Mouse (Mus musculus) midbrain, embryonic 13.5 days (tissue): ENCODE data around the gene Gm45716. TPM values are rescaled to one million over a fixed set of nuclear protein-coding genes. Genes with fewer than 3 reads are reported as not detected.

Experiments used
- ATAC-seq: fragments of 200-750 bp; cut with Nextera tagmentation; 2 replicates; pipeline ENCODE4 v1.8.0; 2017; ENCODE audit warnings: mild to moderate bottlenecking, moderate TSS enrichment, moderate library complexity
- H3K27ac ChIP-seq: fragments of 300-500 bp; sonication (generic); 2 replicates; pipeline ENCODE4 v1.5.1; 2015; ENCODE audit warnings: inconsistent platforms, mild to moderate bottlenecking, moderate library complexity
- H3K27me3 ChIP-seq: fragments of 300-500 bp; sonication (generic); 2 replicates; pipeline ENCODE4 v1.6.1; 2015; ENCODE audit warnings: mild to moderate bottlenecking, inconsistent platforms
- H3K36me3 ChIP-seq: fragments of 300-500 bp; sonication (generic); 2 replicates; pipeline ENCODE4 v1.6.1; 2015; ENCODE audit warnings: mild to moderate bottlenecking, inconsistent platforms
- H3K4me1 ChIP-seq: fragments of 300-500 bp; sonication (generic); replicated peaks from 2 replicates; pipeline ENCODE4 v1.6.1; 2015; ENCODE audit warnings: inconsistent platforms
- H3K4me2 ChIP-seq: fragments of 300-500 bp; sonication (generic); replicated peaks from 2 replicates; pipeline ENCODE4 v1.6.1; 2015; ENCODE audit warnings: moderate library complexity, mild to moderate bottlenecking, inconsistent platforms
- H3K4me3 ChIP-seq: fragments of 300-500 bp; sonication (generic); replicated peaks from 2 replicates; pipeline ENCODE4 v1.5.1; 2015; ENCODE audit warnings: mild to moderate bottlenecking, inconsistent platforms
- H3K9ac ChIP-seq: fragments of 300-500 bp; sonication (generic); replicated peaks from 2 replicates; pipeline ENCODE4 v1.6.1; 2015; ENCODE audit warnings: mild to moderate bottlenecking, inconsistent platforms
- H3K9me3 ChIP-seq: fragments of 300-500 bp; sonication (generic); 2 replicates; pipeline ENCODE4 v1.6.1; 2016; ENCODE audit warnings: mild to moderate bottlenecking, inconsistent platforms
- WGBS: fragments of 180-500 bp; shearing (Covaris S2); methylation state at CpG from one replicate; pipeline ENCODE4 v1.1.7; 2015; 5-methylcytosine and 5-hydroxymethylcytosine counted together
- polyA plus RNA-seq: library from polyadenylated mRNA; unstranded; fragments of >200 nt; fragmentation: Nextera tagmentation; extraction: Ambion mirVana; gene quantifications from 2 replicates; pipeline ENCODE4 v1.2.1, GENCODE M21; 2015

Gene Gm45716
- polyA plus RNA-seq, 1 experiment from 2014 or later = 25.4 TPM

DNA sequence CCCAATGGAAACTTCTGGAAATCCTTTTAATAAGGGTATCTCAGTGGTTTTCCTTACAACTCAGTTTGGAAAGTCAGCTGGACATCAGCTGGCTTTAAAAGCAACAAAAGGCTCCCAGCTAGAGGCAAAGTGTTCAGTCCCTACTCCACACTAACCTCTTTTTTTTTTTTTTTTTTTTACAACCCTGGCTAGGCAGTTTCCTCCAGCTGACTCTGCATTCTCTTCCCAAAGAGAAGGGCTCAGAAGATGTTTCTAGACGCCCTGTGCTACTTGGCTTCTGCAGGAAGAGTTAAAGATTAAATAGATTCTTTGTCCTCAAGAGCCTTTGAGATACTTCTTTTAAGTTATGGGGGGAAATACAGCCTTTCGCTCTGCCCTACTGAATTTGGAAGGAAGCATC, 33.3 kb downstream of the Gm45716 start:
- no peak overlapping the region for H3K4me3 ChIP-seq
- H3K9me3 ChIP-seq = no peaks in the 10 kb centered on the region
- WGBS = 43% methylated on average over 2 of the region's 2 CpGs
- no peak for ATAC-seq
- H3K9ac ChIP-seq = no peak overlapping the region
- no peaks in the 10 kb centered on the region for H3K27me3 ChIP-seq
- H3K4me1 ChIP-seq = no peaks in the 10 kb centered on the region
- H3K36me3 ChIP-seq = no peaks in the 10 kb centered on the region
- H3K4me2 ChIP-seq = no peak overlapping the region
- no peak overlapping the region for H3K27ac ChIP-seq

DNA sequence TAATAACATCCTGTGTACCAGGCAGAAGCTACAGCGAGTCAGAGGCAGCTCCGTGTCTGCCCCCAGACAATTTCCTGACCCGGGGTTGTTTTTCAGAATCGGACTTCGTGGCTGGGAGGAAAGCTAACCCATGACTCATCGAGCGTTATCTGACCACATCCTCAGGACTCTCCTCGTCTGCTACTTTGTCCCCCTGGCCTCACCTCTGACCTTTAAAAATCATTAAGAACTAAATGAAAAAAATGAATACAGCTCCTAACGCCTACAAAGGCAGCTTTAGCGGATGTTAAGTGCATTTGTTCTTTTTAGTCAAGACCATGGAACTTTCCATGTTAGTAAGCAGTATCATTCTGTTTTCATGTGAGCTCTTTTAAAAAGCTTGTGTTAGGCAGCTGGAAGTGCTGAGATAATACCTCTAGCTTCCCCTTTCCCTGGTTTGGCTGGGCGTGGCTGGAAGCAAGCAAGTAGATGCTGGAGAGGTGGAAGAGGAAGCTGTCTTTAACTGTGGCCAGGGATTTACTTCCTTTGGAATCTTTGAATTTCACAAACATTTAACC, 37.5 kb downstream of the Gm45716 start:
- WGBS = 81% methylated on average over 11 of the region's 11 CpGs
- Histone ChIP-seq H3K36me3 (no peaks in the 10 kb centered on the region), H3K27me3 (no peaks in the 10 kb centered on the region), H3K4me3 (no peak overlapping the region), H3K4me2 (no peak overlapping the region), H3K9me3 (no peaks in the 10 kb centered on the region), H3K4me1 (peaks cover 8% of the 10 kb centered on the region), H3K27ac (no peak overlapping the region), H3K9ac (no peak overlapping the region)
- no peak for ATAC-seq

DNA sequence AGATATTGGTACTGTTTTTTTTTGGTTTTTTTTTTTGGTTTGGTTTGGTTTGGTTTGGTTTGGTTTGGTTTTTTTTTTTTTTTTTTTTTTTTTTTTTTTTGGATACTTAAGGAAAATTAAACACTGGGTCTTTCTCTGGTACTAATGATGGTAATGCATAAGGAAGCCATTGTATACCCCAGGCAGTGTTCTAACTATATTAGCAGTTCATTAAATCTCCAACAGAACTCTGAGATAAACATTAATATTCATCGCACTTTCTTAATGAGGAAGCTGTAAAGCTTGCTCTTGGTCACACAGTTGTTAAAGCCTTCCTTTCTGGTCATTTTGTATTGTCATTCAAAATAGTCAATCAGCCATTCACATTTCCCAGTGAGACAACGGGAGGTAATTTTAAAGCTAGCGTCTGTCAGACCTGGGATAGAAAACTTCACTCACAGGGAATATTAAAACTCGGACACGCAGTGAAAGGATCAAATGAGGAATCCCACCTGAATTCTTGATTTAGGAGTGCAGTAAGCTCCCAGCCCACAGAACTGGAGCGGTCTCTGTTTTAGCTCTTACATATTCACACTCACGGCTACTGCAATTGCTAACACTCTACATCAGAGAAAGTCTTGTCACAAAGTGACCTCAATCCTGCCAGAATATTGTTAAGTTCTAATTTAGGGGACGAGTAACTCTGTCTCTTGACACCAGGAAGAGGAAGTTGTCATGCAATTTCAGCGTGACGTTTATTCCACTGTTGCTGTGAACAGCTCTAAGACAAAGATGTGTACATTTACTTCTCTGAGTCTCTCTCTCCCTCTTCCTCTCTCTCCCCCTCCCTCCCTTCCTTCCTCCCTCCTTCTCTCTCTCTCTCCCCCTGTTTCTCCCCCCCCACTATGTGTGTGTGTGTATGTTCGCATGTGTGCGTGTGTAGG, 39.8 kb downstream of the Gm45716 start:
- 45% methylated on average over 12 of the region's 12 CpGs for WGBS

DNA sequence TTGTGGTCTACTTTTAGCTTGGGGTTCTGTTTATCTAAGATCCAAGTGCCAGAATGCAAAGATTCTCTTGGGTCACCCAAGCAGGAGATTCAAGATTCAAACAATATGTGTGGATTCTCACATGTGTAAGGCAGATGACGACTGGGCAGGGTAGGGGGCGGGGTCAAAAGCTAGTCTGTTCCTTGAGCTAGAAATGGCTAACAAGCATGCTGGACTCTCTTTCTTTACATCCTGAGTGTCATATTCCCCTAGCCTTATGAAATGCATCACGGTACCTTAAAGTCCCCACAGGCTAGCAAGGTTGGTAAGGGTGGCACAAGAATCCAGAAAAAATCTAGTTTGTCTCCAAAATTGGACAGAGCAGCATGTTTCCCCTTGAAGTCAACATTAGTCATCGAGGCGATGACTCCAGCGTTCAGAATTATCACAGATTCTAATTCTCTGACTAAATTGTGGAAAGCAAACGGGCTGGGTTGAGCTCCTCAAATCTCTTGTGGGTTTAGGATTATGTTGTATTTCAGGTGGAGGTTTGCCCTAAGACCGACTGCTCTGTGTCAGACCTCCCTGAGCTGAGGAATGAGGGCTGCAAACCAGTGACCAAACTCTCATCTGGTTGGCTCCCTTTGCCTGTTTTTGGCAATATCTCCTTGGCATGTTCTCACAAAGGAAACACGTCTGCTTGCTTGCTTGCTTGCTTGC, 40.9 kb downstream of the Gm45716 start:
- no peaks in the 10 kb centered on the region for H3K36me3 ChIP-seq
- WGBS = 87% methylated on average over 9 of the region's 9 CpGs
- ATAC-seq = no peak
- H3K27me3 ChIP-seq = no peaks in the 10 kb centered on the region
- no peak overlapping the region for H3K4me2 ChIP-seq
- no peak overlapping the region for H3K27ac ChIP-seq
- no peaks in the 10 kb centered on the region for H3K9me3 ChIP-seq
- H3K9ac ChIP-seq = no peak overlapping the region
- no peak overlapping the region for H3K4me3 ChIP-seq
- H3K4me1 ChIP-seq = peaks cover 8% of the 10 kb centered on the region

More for the DNA sequence above, 39.8 kb downstream of the Gm45716 start:
- Histone ChIP-seq H3K27ac (no peak overlapping the region), H3K4me1 (peaks cover 8% of the 10 kb centered on the region), H3K9me3 (no peaks in the 10 kb centered on the region), H3K9ac (no peak overlapping the region), H3K27me3 (no peaks in the 10 kb centered on the region), H3K4me3 (no peak overlapping the region), H3K4me2 (no peak overlapping the region), H3K36me3 (no peaks in the 10 kb centered on the region)
- ATAC-seq = 0 out of 2 replicates have a peak, but pooled peaks have one; percentile 27

DNA sequence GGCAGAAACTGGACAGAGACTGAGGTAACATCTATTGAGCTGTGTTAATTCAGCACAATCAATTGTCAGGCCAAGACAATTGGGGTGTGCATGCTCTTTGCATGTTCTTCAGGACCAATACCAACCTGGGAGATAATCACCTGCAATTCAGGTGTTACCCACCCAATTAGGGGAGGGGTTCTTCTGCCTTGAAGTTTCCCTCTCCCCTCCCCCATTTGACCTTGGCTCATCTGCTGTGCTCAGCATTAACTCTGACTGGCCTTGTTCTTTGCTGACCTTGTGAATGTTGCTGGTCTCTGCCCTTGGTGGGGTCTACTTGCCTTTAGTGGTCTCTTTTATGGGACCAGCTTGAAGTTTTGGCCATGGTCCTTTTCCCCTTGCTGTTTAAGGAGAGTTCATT, 42.3 kb downstream of the Gm45716 start:
- Histone ChIP-seq H3K9ac (no peak overlapping the region), H3K36me3 (no peaks in the 10 kb centered on the region), H3K4me3 (no peak overlapping the region), H3K27me3 (no peaks in the 10 kb centered on the region), H3K4me2 (no peak overlapping the region), H3K4me1 (peaks cover 8% of the 10 kb centered on the region), H3K9me3 (no peaks in the 10 kb centered on the region), H3K27ac (no peak overlapping the region)
- no peak for ATAC-seq

DNA sequence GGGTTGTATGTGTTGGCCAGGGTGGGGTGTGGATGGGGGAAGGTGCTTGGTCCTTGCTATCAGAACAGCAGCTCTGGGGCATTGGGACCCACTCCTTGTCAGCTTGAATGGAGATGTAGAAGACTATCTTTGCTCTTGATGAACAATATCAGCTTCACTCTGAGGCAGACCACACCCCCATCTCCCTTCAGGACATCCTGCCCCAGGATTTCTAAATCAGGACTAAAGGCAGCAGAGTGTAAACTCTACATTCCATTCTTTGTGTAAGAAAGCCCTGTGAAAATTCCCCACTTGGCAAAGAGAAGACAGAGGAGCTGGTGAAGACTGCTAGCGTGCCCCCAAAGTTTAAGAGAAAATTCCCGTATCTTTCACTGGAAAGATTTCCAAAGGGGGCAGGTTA, 43.2 kb downstream of the Gm45716 start:
- Histone ChIP-seq H3K36me3 (no peaks in the 10 kb centered on the region), H3K9ac (no peak overlapping the region), H3K27ac (no peak overlapping the region), H3K4me1 (peaks cover 8% of the 10 kb centered on the region), H3K4me3 (no peak overlapping the region), H3K4me2 (no peak overlapping the region), H3K27me3 (no peaks in the 10 kb centered on the region), H3K9me3 (no peaks in the 10 kb centered on the region)
- ATAC-seq = no peak
- 67% methylated on average over 2 of the region's 2 CpGs for WGBS

DNA sequence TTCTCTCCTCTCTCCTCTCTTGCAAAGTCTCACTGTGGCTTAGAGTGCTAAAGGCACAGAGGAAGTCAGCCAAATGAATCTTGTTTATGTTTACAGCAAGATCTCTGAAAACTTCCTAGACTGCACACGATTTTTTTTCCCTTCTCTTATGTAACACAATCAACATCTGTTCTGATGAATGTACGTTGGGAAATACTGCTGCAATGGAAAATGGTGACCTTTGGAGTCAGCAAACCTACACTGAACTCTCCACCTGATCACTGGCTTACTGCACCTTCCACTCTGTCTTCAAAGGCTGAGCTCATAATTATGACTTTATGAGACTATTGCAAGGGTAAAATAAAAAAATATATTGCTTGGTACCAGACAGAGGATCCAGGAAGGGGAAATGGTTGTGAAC, 44.1 kb downstream of the Gm45716 start:
- ATAC-seq = no peak
- H3K4me3 ChIP-seq = no peak overlapping the region
- WGBS = 84% methylated on average over 2 of the region's 2 CpGs

DNA sequence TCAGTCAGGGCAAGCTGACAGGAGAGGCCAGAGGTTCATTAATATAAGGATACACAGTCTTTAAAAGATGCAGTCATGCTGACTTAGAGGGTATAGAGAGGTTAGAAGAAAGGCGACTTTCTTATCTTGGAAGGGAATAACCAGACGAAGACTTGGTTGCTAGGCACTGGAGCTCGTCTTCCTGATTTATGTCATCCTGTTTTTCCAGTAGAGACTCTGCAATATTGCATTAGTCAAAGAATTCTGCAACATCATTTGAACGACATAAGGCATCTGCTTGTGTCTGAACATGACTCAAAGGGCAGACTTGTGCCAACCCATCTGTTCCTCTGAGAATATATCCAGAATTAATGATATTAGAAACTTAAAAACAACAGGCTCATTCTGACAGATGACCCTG, 45.2 kb downstream of the Gm45716 start:
- Histone ChIP-seq H3K9ac (no peak overlapping the region), H3K4me3 (no peak overlapping the region), H3K36me3 (no peaks in the 10 kb centered on the region), H3K27me3 (no peaks in the 10 kb centered on the region), H3K27ac (no peak overlapping the region), H3K4me1 (peaks cover 5% of the 10 kb centered on the region), H3K4me2 (no peak overlapping the region), H3K9me3 (no peaks in the 10 kb centered on the region)
- 65% methylated on average over 4 of the region's 4 CpGs for WGBS
- no peak for ATAC-seq

More for the DNA sequence above, 44.1 kb downstream of the Gm45716 start:
- Histone ChIP-seq H3K27ac (no peak overlapping the region), H3K27me3 (no peaks in the 10 kb centered on the region), H3K9me3 (no peaks in the 10 kb centered on the region), H3K4me1 (peaks cover 8% of the 10 kb centered on the region), H3K36me3 (no peaks in the 10 kb centered on the region), H3K9ac (no peak overlapping the region), H3K4me2 (no peak overlapping the region)

DNA sequence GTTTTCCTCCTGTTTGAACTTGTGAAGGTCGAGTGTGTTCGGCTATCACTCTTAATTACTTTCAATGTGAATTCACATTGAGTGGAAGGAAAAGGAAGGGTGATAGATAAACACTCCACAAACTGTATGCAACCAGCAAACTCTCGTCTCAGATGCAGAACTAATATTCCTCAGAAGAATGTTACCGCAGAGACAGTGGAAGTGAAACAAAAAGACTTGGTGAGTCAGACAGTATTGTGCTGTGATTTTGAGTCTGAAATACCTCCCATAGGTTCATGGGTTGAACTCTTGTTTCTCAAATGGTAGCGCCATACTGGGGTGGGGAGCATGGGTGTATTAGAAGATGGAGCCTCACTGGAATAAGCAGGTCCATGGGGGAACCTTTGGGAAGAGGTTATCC, 47.7 kb downstream of the Gm45716 start:
- no peaks in the 10 kb centered on the region for H3K36me3 ChIP-seq
- H3K4me2 ChIP-seq = no peak overlapping the region
- no peaks in the 10 kb centered on the region for H3K27me3 ChIP-seq
- no peak for ATAC-seq
- peaks cover 6% of the 10 kb centered on the region for H3K4me1 ChIP-seq
- H3K9ac ChIP-seq = no peak overlapping the region
- H3K9me3 ChIP-seq = no peaks in the 10 kb centered on the region
- no peak overlapping the region for H3K4me3 ChIP-seq
- no peak overlapping the region for H3K27ac ChIP-seq
- 90% methylated on average over 5 of the region's 5 CpGs for WGBS

DNA sequence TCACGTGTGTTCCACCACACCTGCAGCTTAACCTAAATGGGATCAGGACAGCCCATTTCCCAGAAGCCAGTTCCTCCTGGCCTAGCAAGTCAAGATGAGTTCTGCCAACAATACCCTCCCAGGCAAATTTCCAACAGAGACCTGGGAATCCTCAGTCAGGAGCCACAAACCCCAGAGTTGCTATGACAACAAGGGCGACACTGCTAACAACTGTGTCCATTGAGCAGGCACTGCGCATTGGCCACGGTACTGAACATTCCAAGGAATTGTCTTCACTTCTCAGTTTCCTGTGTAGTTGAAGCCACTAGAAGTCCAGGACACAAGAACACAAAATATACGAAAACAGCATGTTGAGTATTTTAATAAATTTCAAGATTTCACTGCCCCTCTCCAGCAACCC, 50.1 kb downstream of the Gm45716 start:
- H3K27me3 ChIP-seq = no peaks in the 10 kb centered on the region
- H3K9me3 ChIP-seq = no peaks in the 10 kb centered on the region
- no peak for ATAC-seq
- no peak overlapping the region for H3K4me2 ChIP-seq
- no peak overlapping the region for H3K27ac ChIP-seq
- H3K4me3 ChIP-seq = no peak overlapping the region
- H3K36me3 ChIP-seq = no peaks in the 10 kb centered on the region
- 45% methylated on average over 5 of the region's 5 CpGs for WGBS
- peaks cover 6% of the 10 kb centered on the region; the same call in 1 of the 2 replicates for H3K4me1 ChIP-seq
- H3K9ac ChIP-seq = no peak overlapping the region

DNA sequence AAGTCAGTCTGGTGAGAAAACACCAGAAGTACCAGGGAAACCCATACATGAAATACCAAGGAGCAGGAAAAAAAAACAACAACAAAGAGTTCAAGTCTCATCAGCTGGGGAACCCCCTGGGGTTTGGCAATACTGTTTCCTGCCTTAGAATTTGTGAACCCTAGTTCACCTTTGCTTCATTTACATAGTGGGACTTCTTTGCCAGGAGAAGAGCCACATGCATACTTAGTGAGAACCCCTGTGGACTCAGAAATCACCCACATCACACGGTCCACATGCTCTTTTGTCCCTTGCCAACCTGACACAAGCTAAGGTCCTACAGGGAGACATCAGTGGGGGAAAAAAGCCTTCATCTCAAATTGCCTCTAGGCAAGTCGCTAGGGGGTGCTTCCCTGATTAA, 51.2 kb downstream of the Gm45716 start:
- Histone ChIP-seq H3K36me3 (no peaks in the 10 kb centered on the region), H3K9me3 (no peaks in the 10 kb centered on the region), H3K27ac (no peak overlapping the region), H3K4me3 (no peak overlapping the region), H3K9ac (no peak overlapping the region), H3K27me3 (no peaks in the 10 kb centered on the region), H3K4me2 (no peak overlapping the region), H3K4me1 (peaks cover 6% of the 10 kb centered on the region; the same call in 1 of the 2 replicates)
- no peak for ATAC-seq
- 22% methylated on average over 2 of the region's 2 CpGs for WGBS

DNA sequence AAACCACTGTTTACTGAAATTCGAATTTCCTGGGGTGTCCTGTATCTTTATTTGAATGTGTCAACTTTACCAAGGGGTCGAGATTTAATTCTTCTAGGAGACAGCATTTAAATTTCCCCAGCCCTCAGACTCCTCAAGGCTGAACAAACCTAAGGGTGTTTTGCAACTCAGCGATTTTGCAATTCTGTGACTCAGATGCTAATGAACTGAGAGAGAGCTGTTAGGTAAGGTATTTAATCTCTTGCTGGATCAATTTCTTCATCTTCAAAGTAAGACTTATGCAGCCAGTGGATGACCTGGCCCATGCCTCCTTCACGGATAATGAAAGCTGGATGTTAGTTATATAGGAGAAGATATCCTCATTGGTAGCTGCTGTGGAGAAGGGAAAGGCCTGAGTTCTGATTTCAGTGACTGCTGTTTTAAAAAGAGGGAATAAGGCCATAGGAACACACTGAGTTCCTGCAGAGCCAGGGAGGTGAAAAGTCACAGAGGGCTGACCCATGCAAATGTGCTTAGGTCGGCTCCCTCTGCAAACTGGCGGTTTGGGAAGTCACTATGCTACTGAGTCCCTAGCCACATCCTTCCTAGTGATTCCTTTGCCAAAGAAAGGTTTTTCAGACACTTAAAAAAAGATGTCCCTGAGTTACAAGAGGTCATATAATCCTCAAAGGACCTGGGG, 53.3 kb downstream of the Gm45716 start:
- Histone ChIP-seq H3K9ac (no peak overlapping the region), H3K9me3 (no peaks in the 10 kb centered on the region), H3K27me3 (no peaks in the 10 kb centered on the region), H3K4me2 (no peak overlapping the region), H3K27ac (no peak overlapping the region), H3K4me1 (peaks cover 6% of the 10 kb centered on the region; the same call in 1 of the 2 replicates), H3K4me3 (no peak overlapping the region), H3K36me3 (no peaks in the 10 kb centered on the region)
- 26% methylated on average over 6 of the region's 6 CpGs for WGBS
- no peak for ATAC-seq
